Comparison of ENCODE assay signal across 8 mouse cellular contexts in genomic region chr11:75147106-75147845, GRCm38 (mm10). TPM values are rescaled to one million over a fixed set of nuclear protein-coding genes. Genes with fewer than 3 reads are reported as not detected.
DNase-seq lines count a peak whose midpoint lies in the region; ATAC-seq and TF ChIP-seq lines count a peak whose summit lies in the region.

No protein-coding gene starts in this region.

- TF ChIP-seq CTCF in lung, postnatal 0 days (IDR thresholded peaks at IDR 0.05), result no peak
- no peak for TF ChIP-seq CTCF in embryonic fibroblast, embryonic 13.5 days (IDR thresholded peaks at IDR 0.05; ENCODE audit: borderline replicate concordance, insufficient read depth, low read length)

- no peak for TF ChIP-seq POLR2A in embryonic fibroblast, embryonic 13.5 days (IDR thresholded peaks at IDR 0.05; ENCODE audit: low read depth, low read length)

- ATAC-seq in lung, postnatal 0 days, result no peak
- ATAC-seq in intestine, embryonic 14.5 days (replicated peaks; ENCODE audit: low FRiP score, low TSS enrichment, low read depth), result peak; percentile 82
- ATAC-seq in midbrain, embryonic 14.5 days (ENCODE audit: low FRiP score, low TSS enrichment), result peak; percentile 46; the same call in 1 of the 2 replicates
- no peak; the same call in 1 of the 2 replicates for ATAC-seq in frontal cortex, adult (ENCODE audit: low TSS enrichment)

- H3K4me1 ChIP-seq in lung, postnatal 0 days (ENCODE audit: insufficient read depth, low read depth, low read length), result peaks cover 7% of the 10 kb centered on the region; the same call in 1 of the 2 replicates
- H3K4me1 ChIP-seq in embryonic fibroblast, embryonic 13.5 days (ENCODE audit: control insufficient read depth, insufficient read depth, low read length), result peaks cover 9% of the 10 kb centered on the region
- H3K4me1 ChIP-seq in intestine, embryonic 14.5 days (replicated peaks; ENCODE audit: control insufficient read depth, insufficient read depth, low read length), result peaks cover 38% of the 10 kb centered on the region
- H3K4me1 ChIP-seq in midbrain, embryonic 14.5 days (ENCODE audit: control insufficient read depth, insufficient read depth, low read length), result peaks cover 12% of the 10 kb centered on the region

- H3K4me2 ChIP-seq in lung, postnatal 0 days (replicated peaks; ENCODE audit: low read depth, low read length), result no peak overlapping the region
- H3K4me2 ChIP-seq in intestine, embryonic 14.5 days (ENCODE audit: low read length), result 0 out of 2 replicates have a peak overlapping the region, but pooled peaks have one; percentile 5
- H3K4me2 ChIP-seq in midbrain, embryonic 14.5 days (ENCODE audit: low read length), result no peak overlapping the region

- 0 out of 2 replicates have a peak overlapping the region, but pooled peaks have one; percentile 3 for H3K9ac ChIP-seq in lung, postnatal 0 days (replicated peaks; ENCODE audit: low read depth)
- H3K9ac ChIP-seq in intestine, embryonic 14.5 days (ENCODE audit: low read length), result peak overlapping the region; percentile 8; the same call in 1 of the 2 replicates
- H3K9ac ChIP-seq in midbrain, embryonic 14.5 days (replicated peaks; ENCODE audit: low read length), result no peak overlapping the region

- no peaks in the 10 kb centered on the region for H3K27me3 ChIP-seq in lung, postnatal 0 days (replicated peaks; ENCODE audit: insufficient read depth, low read length)
- no peaks in the 10 kb centered on the region for H3K27me3 ChIP-seq in intestine, embryonic 14.5 days (replicated peaks; ENCODE audit: control insufficient read depth, insufficient read depth, low read length)
- no peaks in the 10 kb centered on the region for H3K27me3 ChIP-seq in midbrain, embryonic 14.5 days (ENCODE audit: control insufficient read depth, insufficient read depth, low read length)

- intact Hi-C loops in left cerebral cortex, postnatal 14 days (cut with DNase I), result no loop called here

- 24% methylated on average over 11 of the region's 11 CpGs for WGBS in lung, postnatal 0 days
- WGBS in intestine, embryonic 14.5 days, result 16% methylated on average over 11 of the region's 11 CpGs
- 44% methylated on average over 11 of the region's 11 CpGs for WGBS in midbrain, embryonic 14.5 days

- H3K36me3 ChIP-seq in lung, postnatal 0 days (ENCODE audit: insufficient read depth, low read length), result 0 out of 2 replicates have a peak, but pooled peaks cover 4% of the 10 kb centered on the region
- peaks cover 29% of the 10 kb centered on the region for H3K36me3 ChIP-seq in intestine, embryonic 14.5 days (ENCODE audit: control insufficient read depth, insufficient read depth, low read length)
- H3K36me3 ChIP-seq in midbrain, embryonic 14.5 days (ENCODE audit: control insufficient read depth, insufficient read depth, low read length), result peaks cover 35% of the 10 kb centered on the region

- peak; percentile 23 for DNase-seq in lung, postnatal 0 days (ENCODE audit: low spot score)
- DNase-seq in lung, postnatal 25 days (ENCODE audit: low spot score), result no peak
- peak; percentile 81 for DNase-seq in intestine, embryonic 14.5 days (ENCODE audit: low spot score)
- peak; percentile 75 for DNase-seq in midbrain, embryonic 14.5 days
- DNase-seq in right cerebral cortex, postnatal 14 days, result no peak
- no peak for DNase-seq in left cerebral cortex, postnatal 14 days (ENCODE audit: low spot score in 2 of 2)

- no peak for TF ChIP-seq EP300 in lung, postnatal 0 days (IDR thresholded peaks at IDR 0.05)

- peak overlapping the region; percentile 55; the same call in 1 of the 2 replicates for H3K27ac ChIP-seq in lung, postnatal 0 days (ENCODE audit: low read length)
- H3K27ac ChIP-seq in embryonic fibroblast, embryonic 13.5 days (ENCODE audit: insufficient read depth, low read length), result peak overlapping the region; percentile 65
- H3K27ac ChIP-seq in intestine, embryonic 14.5 days (ENCODE audit: low read depth), result peak overlapping the region; percentile 92
- H3K27ac ChIP-seq in midbrain, embryonic 14.5 days (replicated peaks; ENCODE audit: low read depth, low read length), result peak overlapping the region; percentile 74

- no peaks in the 10 kb centered on the region for H3K9me3 ChIP-seq in lung, postnatal 0 days (ENCODE audit: low read length)
- H3K9me3 ChIP-seq in intestine, embryonic 14.5 days (ENCODE audit: control insufficient read depth, low read length), result no peaks in the 10 kb centered on the region
- H3K9me3 ChIP-seq in midbrain, embryonic 14.5 days (ENCODE audit: control insufficient read depth, low read length), result no peaks in the 10 kb centered on the region

- H3K4me3 ChIP-seq in lung, postnatal 0 days (ENCODE audit: low read depth, low read length), result no peak overlapping the region
- no peak overlapping the region for H3K4me3 ChIP-seq in embryonic fibroblast, embryonic 13.5 days (ENCODE audit: insufficient read depth, low read length)
- H3K4me3 ChIP-seq in intestine, embryonic 14.5 days (ENCODE audit: low read depth, low read length), result no peak overlapping the region
- H3K4me3 ChIP-seq in midbrain, embryonic 14.5 days (replicated peaks; ENCODE audit: low read depth, low read length), result no peak overlapping the region

RNA-seq across cellular contexts. Expression of gene Hic1, which starts 22.0 kb away (rescaled TPM):
- 9.9 and 13.4 TPM in 2 replicates for polyA plus RNA-seq in lung, postnatal 0 days (2015; fragmentation: Nextera tagmentation; extraction: Ambion mirVana)
- 20.7 and 29.3 TPM in 2 replicates for polyA plus RNA-seq in embryonic fibroblast, embryonic 13.5 days (2011; ENCODE audit: insufficient read length, low read depth, missing spikeins)
- polyA plus RNA-seq in intestine, embryonic 14.5 days (2014; fragmentation: Nextera tagmentation; extraction: Ambion mirVana), result 13.0 and 14.5 TPM in 2 replicates
- polyA plus RNA-seq in midbrain, embryonic 14.5 days (2014; fragmentation: Nextera tagmentation; extraction: Ambion mirVana), result 0.66 and 0.92 TPM in 2 replicates
- 1 to 10 TPM; 5.0 to 5.2 TPM for total RNA-seq in left cerebral cortex, postnatal 14 days (2021)

RNA-seq across cellular contexts. Expression of gene Ovca2, which starts 31.4 kb away (rescaled TPM):
- polyA plus RNA-seq in lung, postnatal 0 days (2015; fragmentation: Nextera tagmentation; extraction: Ambion mirVana), result 19.7 and 22.0 TPM in 2 replicates
- 20.4 and 28.9 TPM in 2 replicates for polyA plus RNA-seq in embryonic fibroblast, embryonic 13.5 days (2011; ENCODE audit: insufficient read length, low read depth, missing spikeins)
- polyA plus RNA-seq in intestine, embryonic 14.5 days (2014; fragmentation: Nextera tagmentation; extraction: Ambion mirVana), result 29.9 and 32.2 TPM in 2 replicates
- 15.4 and 20.2 TPM in 2 replicates for polyA plus RNA-seq in midbrain, embryonic 14.5 days (2014; fragmentation: Nextera tagmentation; extraction: Ambion mirVana)
- 10 to 100 TPM; 10.0 to 10.2 TPM for total RNA-seq in left cerebral cortex, postnatal 14 days (2021)

RNA-seq across cellular contexts. Expression of gene Dph1, which starts 43.8 kb away (rescaled TPM):
- 11.3 and 14.8 TPM in 2 replicates for polyA plus RNA-seq in lung, postnatal 0 days (2015; fragmentation: Nextera tagmentation; extraction: Ambion mirVana)
- polyA plus RNA-seq in embryonic fibroblast, embryonic 13.5 days (2011; ENCODE audit: insufficient read length, low read depth, missing spikeins), result 15.7 and 18.7 TPM in 2 replicates
- polyA plus RNA-seq in intestine, embryonic 14.5 days (2014; fragmentation: Nextera tagmentation; extraction: Ambion mirVana), result 27.9 and 31.5 TPM in 2 replicates
- polyA plus RNA-seq in midbrain, embryonic 14.5 days (2014; fragmentation: Nextera tagmentation; extraction: Ambion mirVana), result 13.7 and 14.8 TPM in 2 replicates
- 10 to 100 TPM; 22.0 to 23.7 TPM for total RNA-seq in left cerebral cortex, postnatal 14 days (2021)

RNA-seq across cellular contexts. Expression of gene Rtn4rl1, which starts 46.3 kb away (rescaled TPM):
- polyA plus RNA-seq in lung, postnatal 0 days (2015; fragmentation: Nextera tagmentation; extraction: Ambion mirVana), result 3.6 and 4.3 TPM in 2 replicates
- polyA plus RNA-seq in embryonic fibroblast, embryonic 13.5 days (2011; ENCODE audit: insufficient read length, low read depth, missing spikeins), result 2.1 and 2.7 TPM in 2 replicates
- 1.6 and 2.0 TPM in 2 replicates for polyA plus RNA-seq in intestine, embryonic 14.5 days (2014; fragmentation: Nextera tagmentation; extraction: Ambion mirVana)
- polyA plus RNA-seq in midbrain, embryonic 14.5 days (2014; fragmentation: Nextera tagmentation; extraction: Ambion mirVana), result 16.5 and 17.4 TPM in 2 replicates
- 10 to 100 TPM; 59.5 to 65.9 TPM for total RNA-seq in left cerebral cortex, postnatal 14 days (2021)

Comparison
In these comparisons a context has a peak if more than half of its experiments do, and no peak if none do; other contexts are left out.
1. DNase-seq: peak in lung, postnatal 0 days (single experiment), intestine, embryonic 14.5 days (single experiment) and midbrain, embryonic 14.5 days (single experiment); none in lung, postnatal 25 days (single experiment), right cerebral cortex, postnatal 14 days (single experiment) and left cerebral cortex, postnatal 14 days (0 of 2).
2. ATAC-seq: peak in intestine, embryonic 14.5 days (single experiment) and midbrain, embryonic 14.5 days (single experiment); none in lung, postnatal 0 days (single experiment) and frontal cortex, adult (single experiment).
3. Peak in every context shown above with its lines, with median percentiles within 50 percentile points of each other: H3K27ac ChIP-seq.